Mouse (Mus musculus): Measurements from ENCODE around the gene Accsl.

DNA sequence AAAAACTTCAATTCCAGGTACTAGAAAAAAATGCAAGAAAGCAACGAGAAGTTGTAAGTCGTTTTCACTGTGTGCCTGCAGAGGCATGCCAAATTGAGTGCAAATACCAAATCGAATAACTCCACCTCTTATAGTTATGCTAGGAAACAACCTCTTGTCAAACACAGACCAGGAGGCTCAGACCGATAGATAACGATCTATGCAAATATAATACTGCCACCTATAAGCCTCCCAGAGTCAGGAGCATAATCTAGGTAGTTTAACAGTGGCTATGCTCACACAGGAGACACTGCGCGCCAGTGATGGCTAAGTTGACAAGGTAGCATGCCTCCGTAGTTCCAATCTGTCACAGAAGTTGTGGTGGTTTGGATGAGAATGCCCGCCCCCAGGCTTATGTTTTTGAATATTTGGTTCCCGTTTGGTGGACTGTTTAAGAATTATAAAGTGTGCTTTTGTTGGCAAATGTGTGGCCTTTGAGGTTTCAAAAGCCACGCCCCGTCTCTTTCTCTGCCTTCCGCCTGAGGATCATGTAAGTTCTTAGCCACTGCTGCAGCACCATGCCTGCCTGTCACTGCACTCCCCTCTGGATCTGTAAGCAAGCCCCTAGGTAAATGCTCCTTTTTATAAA is 18.5 kb downstream of the Accsl start:
- TF ChIP-seq POLR2A (IDR thresholded peaks at IDR 0.05; ENCODE audit: low read depth, low read length) (no peak), CTCF (conservative IDR thresholded peaks at IDR 0.05; ENCODE audit: insufficient read depth, insufficient read length, low read depth, low read length) (no peak)

Data from kidney, adult 2 months (tissue).